Mouse (Mus musculus) lung, adult 18-20 months (tissue): Measurements from ENCODE around the gene Ubxn10.

Experiments used
- DNase-seq, 2 experiments: peaks; one replicate each; pipeline ENCODE4 v3.0.0; 2022; ENCODE audit warnings: mixed read lengths in 2 of 2

Gene Ubxn10

GRCm38 (mm10) chr4:138700184-138700982 lies 36.6 kb downstream of the Ubxn10 start:
- DNase-seq, result peak; percentile 19 to 44

GRCm38 (mm10) chr4:138698296-138698695 lies 38.7 kb downstream of the Ubxn10 start:
- no peak for DNase-seq

- DNase-seq, result no peak
These were observed 39.7 kb downstream of the Ubxn10 start for GRCm38 (mm10) chr4:138697166-138697860.

- DNase-seq, result no peak
These were observed 40.2 kb downstream of the Ubxn10 start for GRCm38 (mm10) chr4:138696720-138697119.

GRCm38 (mm10) chr4:138693043-138693692 lies 43.8 kb downstream of the Ubxn10 start:
- no peak for DNase-seq

GRCm38 (mm10) chr4:138691443-138692181 lies 45.4 kb downstream of the Ubxn10 start:
- DNase-seq, result no peak

- no peak for DNase-seq
These were observed 46.4 kb downstream of the Ubxn10 start for GRCm38 (mm10) chr4:138690561-138690960.

- DNase-seq, result no peak
These were observed 47.9 kb downstream of the Ubxn10 start for GRCm38 (mm10) chr4:138689094-138689512.

- DNase-seq, result no peak
These were observed 51.2 kb downstream of the Ubxn10 start for GRCm38 (mm10) chr4:138685813-138686212.

GRCm38 (mm10) chr4:138682760-138683159 lies 54.2 kb downstream of the Ubxn10 start:
- no peak for DNase-seq

- DNase-seq, result no peak
These were observed 56.8 kb downstream of the Ubxn10 start for GRCm38 (mm10) chr4:138680124-138680523.

GRCm38 (mm10) chr4:138677579-138677978 lies 59.4 kb downstream of the Ubxn10 start:
- DNase-seq, result no peak

GRCm38 (mm10) chr4:138676480-138676879 lies 60.5 kb downstream of the Ubxn10 start:
- DNase-seq, result peak in 1 of 2 experiments; percentile 6

GRCm38 (mm10) chr4:138672160-138672559 lies 64.8 kb downstream of the Ubxn10 start:
- DNase-seq, result peak; percentile 12 to 31

GRCm38 (mm10) chr4:138670093-138670889 lies 66.7 kb downstream of the Ubxn10 start:
- no peak for DNase-seq

GRCm38 (mm10) chr4:138666521-138666920 lies 70.4 kb downstream of the Ubxn10 start:
- DNase-seq, result no peak

GRCm38 (mm10) chr4:138659936-138660602 lies 76.9 kb downstream of the Ubxn10 start:
- no peak for DNase-seq
